ENCODE assay signal across 30 mouse cellular contexts in genomic region chr12:34569052-34569451, GRCm38 (mm10).
DNase-seq lines count a peak whose midpoint lies in the region; ATAC-seq lines count a peak whose summit lies in the region.
"Had no signal": no experiment of that assay in that cellular context is flagged by ENCODE, and none has a peak within 500 bp of the region (broad histone marks: within the 10 kb centered on the region; RNA-seq: fewer than 3 reads in every experiment).

No protein-coding gene starts in this region.

- DNase-seq in forebrain, embryonic 14.5 days (ENCODE audit: low spot score): peak; percentile 41
- no peak for DNase-seq in midbrain, embryonic 10.5 days (ENCODE audit: low spot score)
- no peak for DNase-seq in cerebellum, adult 11-12 months
- no peak for DNase-seq in gastrocnemius, postnatal 36 days
- DNase-seq: adrenal gland, adult 8-10 months; cerebellum, adult 11 months; cerebellum, postnatal 10 days; gastrocnemius, postnatal 25 days; heart, adult 18-20 months; heart, postnatal 36 days; kidney, adult 11 months; kidney, postnatal 14 days; lung, embryonic 14.5 days; lung, postnatal 14 days; right cerebral cortex, adult 18-20 months; spleen, adult 18-20 months; thymus, postnatal 14 days had no signal

- H3K27me3 ChIP-seq in forebrain, embryonic 14.5 days (replicated peaks; ENCODE audit: control insufficient read depth, insufficient read depth, low read length): no peaks in the 10 kb centered on the region
- H3K27me3 ChIP-seq in forebrain, embryonic 12.5 days: no peaks in the 10 kb centered on the region
- H3K27me3 ChIP-seq in midbrain, embryonic 13.5 days: no peaks in the 10 kb centered on the region
- H3K27me3 ChIP-seq in midbrain, embryonic 10.5 days (ENCODE audit: low read depth, poor library complexity, severe bottlenecking): no peaks in the 10 kb centered on the region
- H3K27me3 ChIP-seq in forebrain, embryonic 16.5 days (replicated peaks; ENCODE audit: control insufficient read depth, insufficient read depth, low read length): no peaks in the 10 kb centered on the region
- no peaks in the 10 kb centered on the region for H3K27me3 ChIP-seq in midbrain, embryonic 16.5 days (ENCODE audit: control insufficient read depth, insufficient read depth, low read depth, low read length)
- H3K27me3 ChIP-seq: limb, embryonic 12.5 days; liver, embryonic 15.5 days; neural tube, embryonic 13.5 days had no signal

- H3K27ac ChIP-seq in forebrain, embryonic 14.5 days (ENCODE audit: low read depth, low read length): no peak overlapping the region
- no peak overlapping the region for H3K27ac ChIP-seq in forebrain, embryonic 12.5 days
- no peak overlapping the region for H3K27ac ChIP-seq in midbrain, embryonic 13.5 days
- no peak overlapping the region for H3K27ac ChIP-seq in midbrain, embryonic 10.5 days (replicated peaks)
- H3K27ac ChIP-seq in forebrain, embryonic 16.5 days (ENCODE audit: low read length): no peak overlapping the region
- H3K27ac ChIP-seq in midbrain, embryonic 16.5 days (ENCODE audit: low read length): no peak overlapping the region
- H3K27ac ChIP-seq: left cerebral cortex, adult 2 months; limb, embryonic 12.5 days; liver, embryonic 15.5 days; neural tube, embryonic 13.5 days had no signal

- H3K9me3 ChIP-seq in forebrain, embryonic 14.5 days (replicated peaks; ENCODE audit: control insufficient read depth, low read length): no peaks in the 10 kb centered on the region
- no peaks in the 10 kb centered on the region for H3K9me3 ChIP-seq in forebrain, embryonic 12.5 days
- no peaks in the 10 kb centered on the region for H3K9me3 ChIP-seq in midbrain, embryonic 13.5 days
- H3K9me3 ChIP-seq in midbrain, embryonic 10.5 days (replicated peaks): no peaks in the 10 kb centered on the region
- H3K9me3 ChIP-seq in forebrain, embryonic 16.5 days (ENCODE audit: control insufficient read depth, low read length): no peaks in the 10 kb centered on the region
- no peaks in the 10 kb centered on the region for H3K9me3 ChIP-seq in midbrain, embryonic 16.5 days (replicated peaks; ENCODE audit: control insufficient read depth, low read length, poor library complexity, severe bottlenecking)
- H3K9me3 ChIP-seq: G1E; limb, embryonic 12.5 days; liver, embryonic 15.5 days; neural tube, embryonic 13.5 days had no signal

- ATAC-seq in forebrain, embryonic 14.5 days: peak; percentile 68; the same call in 1 of the 2 replicates
- no peak for ATAC-seq in forebrain, embryonic 12.5 days (ENCODE audit: low FRiP score)
- ATAC-seq in midbrain, embryonic 13.5 days: peak; percentile 58; the same call in 1 of the 2 replicates
- peak; percentile 90 for ATAC-seq in forebrain, embryonic 16.5 days
- ATAC-seq in midbrain, embryonic 16.5 days: peak; percentile 83
- ATAC-seq: inflammation-experienced regulatory T-cells, adult 6 months had no signal

- no peaks in the 10 kb centered on the region for H3K36me3 ChIP-seq in forebrain, embryonic 14.5 days (ENCODE audit: control insufficient read depth, insufficient read depth, low read length)
- H3K36me3 ChIP-seq in forebrain, embryonic 12.5 days (replicated peaks): no peaks in the 10 kb centered on the region
- no peaks in the 10 kb centered on the region for H3K36me3 ChIP-seq in midbrain, embryonic 13.5 days
- no peaks in the 10 kb centered on the region for H3K36me3 ChIP-seq in midbrain, embryonic 10.5 days
- H3K36me3 ChIP-seq in forebrain, embryonic 16.5 days (ENCODE audit: control insufficient read depth, insufficient read depth): no peaks in the 10 kb centered on the region
- no peaks in the 10 kb centered on the region for H3K36me3 ChIP-seq in midbrain, embryonic 16.5 days (ENCODE audit: control insufficient read depth, insufficient read depth, low read length)
- H3K36me3 ChIP-seq: G1E; limb, embryonic 12.5 days; liver, embryonic 15.5 days; neural tube, embryonic 13.5 days had no signal

- H3K4me2 ChIP-seq in forebrain, embryonic 14.5 days (ENCODE audit: low read length): no peak overlapping the region
- H3K4me2 ChIP-seq in forebrain, embryonic 12.5 days: no peak overlapping the region
- no peak overlapping the region for H3K4me2 ChIP-seq in midbrain, embryonic 13.5 days (replicated peaks)
- H3K4me2 ChIP-seq in forebrain, embryonic 16.5 days (ENCODE audit: low read length): no peak overlapping the region
- no peak overlapping the region for H3K4me2 ChIP-seq in midbrain, embryonic 16.5 days (ENCODE audit: low read length)
- H3K4me2 ChIP-seq: heart, embryonic 11.5 days; limb, embryonic 12.5 days; liver, embryonic 15.5 days; lung, embryonic 14.5 days; neural tube, embryonic 13.5 days had no signal

- no peak overlapping the region for H3K4me3 ChIP-seq in forebrain, embryonic 14.5 days (ENCODE audit: low read depth, low read length)
- no peak overlapping the region for H3K4me3 ChIP-seq in forebrain, embryonic 12.5 days (replicated peaks)
- H3K4me3 ChIP-seq in midbrain, embryonic 13.5 days (replicated peaks): no peak overlapping the region
- no peak overlapping the region for H3K4me3 ChIP-seq in midbrain, embryonic 10.5 days
- H3K4me3 ChIP-seq in forebrain, embryonic 16.5 days (replicated peaks; ENCODE audit: low read length): no peak overlapping the region
- H3K4me3 ChIP-seq in midbrain, embryonic 16.5 days (ENCODE audit: low read depth, low read length): no peak overlapping the region
- H3K4me3 ChIP-seq: erythroblast, embryonic 14.5 days; left cerebral cortex, adult 2 months; limb, embryonic 12.5 days; liver, embryonic 15.5 days; myocyte; neural tube, embryonic 13.5 days had no signal

- H3K9ac ChIP-seq in forebrain, embryonic 14.5 days (ENCODE audit: low read length): no peak overlapping the region
- no peak overlapping the region for H3K9ac ChIP-seq in forebrain, embryonic 12.5 days
- H3K9ac ChIP-seq in midbrain, embryonic 13.5 days (replicated peaks): no peak overlapping the region
- no peak overlapping the region for H3K9ac ChIP-seq in forebrain, embryonic 16.5 days (replicated peaks; ENCODE audit: low read depth, low read length)
- H3K9ac ChIP-seq in midbrain, embryonic 16.5 days (ENCODE audit: low read depth, low read length): no peak overlapping the region
- H3K9ac ChIP-seq: limb, embryonic 12.5 days; liver, embryonic 15.5 days; lung, embryonic 14.5 days; neural tube, embryonic 13.5 days had no signal

- H3K4me1 ChIP-seq in forebrain, embryonic 14.5 days (ENCODE audit: control insufficient read depth, insufficient read depth, low read length): no peaks in the 10 kb centered on the region
- no peaks in the 10 kb centered on the region for H3K4me1 ChIP-seq in forebrain, embryonic 12.5 days
- peaks cover 7% of the 10 kb centered on the region; the same call in 1 of the 2 replicates for H3K4me1 ChIP-seq in midbrain, embryonic 13.5 days (replicated peaks)
- no peaks in the 10 kb centered on the region for H3K4me1 ChIP-seq in midbrain, embryonic 10.5 days
- peaks cover 2% of the 10 kb centered on the region; the same call in 1 of the 2 replicates for H3K4me1 ChIP-seq in forebrain, embryonic 16.5 days (replicated peaks; ENCODE audit: control insufficient read depth, insufficient read depth, low read length)
- no peaks in the 10 kb centered on the region for H3K4me1 ChIP-seq in midbrain, embryonic 16.5 days (ENCODE audit: control insufficient read depth, insufficient read depth, low read length)
- H3K4me1 ChIP-seq: limb, embryonic 12.5 days; liver, embryonic 15.5 days had no signal

- WGBS in forebrain, embryonic 14.5 days: 49% methylated on average over 3 of the region's 3 CpGs
- 74% methylated on average over 3 of the region's 3 CpGs for WGBS in forebrain, embryonic 12.5 days
- WGBS in midbrain, embryonic 13.5 days: 65% methylated on average over 3 of the region's 3 CpGs
- 90% methylated on average over 3 of the region's 3 CpGs for WGBS in midbrain, embryonic 10.5 days
- 25% methylated on average over 3 of the region's 3 CpGs for WGBS in forebrain, embryonic 16.5 days
- WGBS in midbrain, embryonic 16.5 days: 48% methylated on average over 3 of the region's 3 CpGs

- intact Hi-C loops in gastrocnemius, postnatal 36 days (cut with DNase I): no loop called here
